Mouse (Mus musculus): ENCODE measurements around the gene Nup62. TPM values are rescaled to one million over a fixed set of nuclear protein-coding genes. Genes with fewer than 3 reads are reported as not detected.

The Nup62 gene
- 10 to 100 TPM; 21.9 to 28.9 TPM for total RNA-seq (2021)

GRCm38 (mm10) chr7:44815721-44816469 is at the start of gene Nup62, which contains the start of gene Il4i1:
Nup62 (plus strand) TSS chr7:44816088.
Il4i1 (plus strand) TSS chr7:44816387.
- DNase-seq: peak; percentile 98 to 99
- intact Hi-C loops (cut with DNase I): loop anchor here (2.0 kb wide), 1 partner anchor 65 kb away; the partner anchor contains the start of gene Zfp473

DNA sequence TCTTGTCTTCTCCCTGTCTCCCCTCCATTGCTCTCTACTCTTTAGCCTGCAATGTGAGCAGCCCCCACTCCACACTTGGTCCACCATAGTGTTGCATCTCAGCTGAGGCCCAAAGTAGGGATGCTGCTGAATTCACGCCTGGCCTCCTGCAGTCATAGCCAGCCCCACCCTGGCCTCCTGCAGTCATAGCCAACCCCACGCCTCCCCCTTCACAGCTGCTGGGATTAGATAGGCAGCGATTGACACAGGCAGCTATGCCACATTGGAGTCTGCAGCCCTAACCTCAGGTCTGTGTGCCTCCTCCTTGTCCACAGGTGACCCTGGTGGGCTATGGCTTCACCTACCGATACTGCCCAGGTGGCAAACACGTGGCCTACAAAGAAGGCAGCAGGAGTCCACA is 47.8 kb upstream of the Nup62 start:
- intact Hi-C loops (cut with DNase I): no loop called here
- no peak for DNase-seq

GRCm38 (mm10) chr7:44770046-44770578 is 45.8 kb upstream of the Nup62 start:
- DNase-seq: peak; percentile 70 to 72

GRCm38 (mm10) chr7:44772591-44773204 is 43.2 kb upstream of the Nup62 start:
- intact Hi-C loops (cut with DNase I): loop anchor here (5.0 kb wide), 1 partner anchor 40 kb away; no protein-coding TSS in a partner anchor
- DNase-seq: no peak

More at GRCm38 (mm10) chr7:44770046-44770578, 45.8 kb upstream of the Nup62 start:
- intact Hi-C loops (cut with DNase I): loop anchor here (5.0 kb wide), 1 partner anchor 42 kb away; no protein-coding TSS in a partner anchor

DNA sequence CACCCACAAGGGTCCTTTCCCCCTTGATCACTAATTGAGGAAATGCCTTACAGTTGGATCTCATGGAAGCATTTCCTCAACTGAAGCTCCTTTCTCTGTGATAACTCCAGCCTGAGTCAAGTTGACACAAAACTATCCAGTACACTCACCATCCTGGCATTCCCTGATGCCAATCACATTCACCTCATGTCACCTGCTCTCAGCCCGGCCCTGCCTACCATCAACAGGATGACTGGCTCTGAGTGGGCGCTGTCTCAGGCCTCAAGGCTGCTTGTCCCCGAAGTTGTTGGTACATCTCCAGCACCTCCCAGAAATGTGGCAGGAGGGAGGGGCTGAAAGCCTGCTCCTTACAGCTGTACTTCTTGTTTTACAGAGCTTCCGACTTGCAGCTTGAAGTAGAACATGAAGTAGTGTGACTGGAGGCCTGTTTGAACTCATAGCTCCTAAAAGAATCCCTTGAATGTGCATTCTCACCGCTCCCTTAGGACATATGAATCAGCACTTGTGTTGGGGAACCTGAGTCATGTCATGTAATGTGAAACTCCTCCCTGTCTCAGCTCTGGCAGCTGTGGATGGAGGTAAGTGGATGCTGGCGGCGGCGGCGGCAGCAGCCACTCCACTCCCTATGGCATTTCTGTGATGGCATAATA is 38.9 kb upstream of the Nup62 start:
- intact Hi-C loops (cut with DNase I): no loop called here
- no peak for DNase-seq

- intact Hi-C loops (cut with DNase I): no loop called here
- DNase-seq: no peak
These were observed 35.8 kb upstream of the Nup62 start for GRCm38 (mm10) chr7:44780101-44780500.

GRCm38 (mm10) chr7:44789531-44789930 is 26.4 kb upstream of the Nup62 start:
- intact Hi-C loops (cut with DNase I): no loop called here

DNA sequence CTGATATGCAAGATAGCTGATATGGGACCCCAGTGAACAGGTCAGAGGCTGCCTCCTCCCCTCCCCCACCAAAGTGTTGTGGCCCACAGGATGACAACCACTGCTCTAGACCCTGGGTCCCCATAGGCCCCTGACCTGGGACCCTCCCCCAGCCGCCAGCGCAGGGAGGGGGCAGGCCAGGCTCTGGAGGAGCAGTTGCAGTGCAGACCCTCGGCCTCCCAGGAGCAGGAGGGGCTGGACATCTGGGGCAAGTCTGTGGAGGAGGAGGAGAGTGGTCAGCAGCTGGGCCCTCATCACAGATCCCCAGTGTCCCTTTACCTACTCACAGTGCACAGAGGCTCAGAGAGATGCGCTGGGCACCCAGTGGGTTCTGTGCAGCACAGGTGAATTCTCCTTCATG is 25.8 kb upstream of the Nup62 start:
- DNase-seq: no peak
- intact Hi-C loops (cut with DNase I): no loop called here

More at GRCm38 (mm10) chr7:44789531-44789930, 26.4 kb upstream of the Nup62 start:
- DNase-seq: no peak

DNA sequence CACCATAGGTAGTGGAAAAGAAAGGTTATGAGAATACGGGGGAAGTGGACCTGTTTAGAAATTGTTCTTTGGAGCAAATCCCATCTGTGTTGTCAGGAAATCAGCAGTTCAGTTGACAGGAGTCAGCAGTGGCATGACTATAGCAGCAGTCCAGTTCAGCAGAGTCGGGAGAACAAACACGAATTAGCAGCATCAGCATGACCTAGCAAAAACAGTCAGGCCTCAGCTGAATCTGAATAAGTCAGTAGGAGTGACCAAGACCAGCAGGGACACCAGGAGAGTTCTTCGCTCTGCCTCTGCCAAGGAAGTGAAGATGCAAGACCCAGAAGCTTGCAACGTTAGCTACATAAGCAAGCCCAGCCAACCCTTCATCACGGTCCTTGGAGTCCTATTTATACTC is 23.1 kb upstream of the Nup62 start:
- intact Hi-C loops (cut with DNase I): no loop called here
- DNase-seq: no peak

- DNase-seq: no peak
- intact Hi-C loops (cut with DNase I): no loop called here
These were observed 7.0 kb upstream of the Nup62 start for GRCm38 (mm10) chr7:44808927-44809326.

GRCm38 (mm10) chr7:44809466-44809865 is 6.4 kb upstream of the Nup62 start:
- intact Hi-C loops (cut with DNase I): no loop called here
- no peak for DNase-seq

DNA sequence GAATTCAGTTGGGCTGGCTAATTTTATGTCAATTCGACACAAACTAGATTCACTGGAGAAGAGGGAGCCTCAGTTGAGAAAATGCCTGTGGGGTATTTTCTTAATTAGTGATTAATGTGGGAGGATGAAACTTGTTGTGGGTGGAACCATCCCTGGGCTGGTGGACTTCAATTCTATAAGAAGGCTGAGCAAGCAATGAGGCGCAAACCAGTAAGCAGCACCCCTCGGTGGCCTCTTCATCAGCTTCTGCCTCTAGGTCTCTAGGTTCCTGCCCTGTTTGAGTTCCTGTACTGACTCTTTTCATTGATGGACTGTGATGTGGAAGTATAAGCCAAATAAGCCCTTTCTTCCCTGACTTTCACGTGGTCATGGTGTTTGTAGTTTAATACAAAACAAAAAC is 5.5 kb upstream of the Nup62 start:
- intact Hi-C loops (cut with DNase I): loop anchor here (5.0 kb wide), 1 partner anchor 38 kb away; no protein-coding TSS in a partner anchor
- DNase-seq: no peak

GRCm38 (mm10) chr7:44810819-44811557 is 4.9 kb upstream of the Nup62 start:
- no peak for DNase-seq
- intact Hi-C loops (cut with DNase I): loop anchor here (5.0 kb wide), 1 partner anchor 39 kb away; no protein-coding TSS in a partner anchor

DNA sequence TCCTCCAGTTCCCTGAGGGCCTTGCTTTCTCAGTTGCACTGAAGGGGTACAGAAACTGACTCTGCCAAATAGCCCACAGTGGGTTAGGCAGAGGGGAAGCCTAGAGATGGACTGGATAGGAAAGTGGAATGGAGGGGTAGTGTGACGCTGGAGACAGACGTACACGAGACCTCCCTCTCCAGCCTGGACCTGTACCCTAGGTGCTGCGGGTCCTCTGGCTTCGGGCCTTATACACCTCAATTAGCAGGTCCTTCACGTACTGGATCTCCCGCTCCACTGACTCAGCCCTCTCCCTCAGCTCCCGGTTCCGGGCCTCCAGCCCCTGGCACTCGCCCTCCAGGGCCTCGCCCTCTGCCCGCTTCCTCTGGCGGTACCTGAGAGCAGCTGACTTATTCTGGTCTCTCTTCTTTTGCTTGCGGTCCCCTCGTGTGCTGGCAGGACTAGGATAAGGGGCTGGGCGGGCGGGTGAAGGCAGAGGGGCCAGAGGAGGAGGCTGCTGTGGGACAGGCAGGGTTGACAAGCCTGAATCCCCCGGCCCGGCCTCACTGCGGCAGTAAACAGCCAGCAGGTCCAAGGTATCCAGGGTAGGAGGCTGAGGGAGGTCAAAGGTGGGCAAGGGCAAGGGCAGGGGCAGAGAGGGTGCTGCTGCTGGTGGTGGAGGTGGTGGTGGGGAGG is 3.1 kb upstream of the Nup62 start:
- intact Hi-C loops (cut with DNase I): loop anchor here (5.0 kb wide), 1 partner anchor 40 kb away; no protein-coding TSS in a partner anchor
- no peak for DNase-seq

DNA sequence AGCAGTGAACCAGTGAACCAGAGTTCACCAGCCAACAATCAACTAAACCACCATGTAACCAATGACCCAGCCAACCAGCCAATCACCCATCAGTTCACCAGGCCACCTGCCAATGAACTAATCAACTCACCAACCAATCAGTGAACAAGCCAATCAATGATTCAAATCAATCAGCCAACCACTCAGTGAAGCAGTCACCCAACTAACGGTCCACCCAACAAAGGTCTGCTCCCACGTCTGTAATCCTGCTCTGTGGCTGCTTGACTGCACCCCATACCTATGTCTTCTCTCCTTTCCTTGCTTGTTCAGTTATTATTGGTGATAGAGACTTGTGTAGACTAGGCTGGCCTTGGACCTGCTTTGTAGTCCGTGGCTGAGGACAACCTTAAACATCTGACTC is 1.9 kb upstream of the Nup62 start:
- intact Hi-C loops (cut with DNase I): loop anchor here (2.0 to 5.0 kb wide), 2 partner anchors 42 to 63 kb away; partner anchors contain the start of gene Zfp473
- no peak for DNase-seq

DNA sequence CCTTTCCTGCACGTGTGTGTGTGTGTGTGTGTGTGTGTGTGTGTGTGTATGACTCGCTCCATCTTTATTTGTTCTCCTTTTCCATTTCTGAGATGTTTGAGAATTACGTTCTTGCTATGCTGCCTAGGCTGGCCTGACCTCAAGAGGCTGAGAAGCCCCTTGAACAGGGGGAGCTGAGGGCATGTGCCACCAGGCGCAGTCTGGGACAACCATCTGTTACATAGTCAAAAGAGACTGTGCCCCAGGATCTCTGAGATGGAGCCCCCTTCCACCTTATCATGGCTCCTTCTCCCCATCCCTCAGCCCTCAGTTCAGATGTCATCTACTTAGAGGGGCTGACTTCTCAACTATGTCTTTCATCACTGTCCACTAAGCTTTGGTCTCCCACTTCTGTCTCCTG is 1.5 kb upstream of the Nup62 start:
- intact Hi-C loops (cut with DNase I): loop anchor here (2.0 to 5.0 kb wide), 2 partner anchors 42 to 64 kb away; partner anchors contain the start of gene Zfp473
- no peak for DNase-seq

DNA sequence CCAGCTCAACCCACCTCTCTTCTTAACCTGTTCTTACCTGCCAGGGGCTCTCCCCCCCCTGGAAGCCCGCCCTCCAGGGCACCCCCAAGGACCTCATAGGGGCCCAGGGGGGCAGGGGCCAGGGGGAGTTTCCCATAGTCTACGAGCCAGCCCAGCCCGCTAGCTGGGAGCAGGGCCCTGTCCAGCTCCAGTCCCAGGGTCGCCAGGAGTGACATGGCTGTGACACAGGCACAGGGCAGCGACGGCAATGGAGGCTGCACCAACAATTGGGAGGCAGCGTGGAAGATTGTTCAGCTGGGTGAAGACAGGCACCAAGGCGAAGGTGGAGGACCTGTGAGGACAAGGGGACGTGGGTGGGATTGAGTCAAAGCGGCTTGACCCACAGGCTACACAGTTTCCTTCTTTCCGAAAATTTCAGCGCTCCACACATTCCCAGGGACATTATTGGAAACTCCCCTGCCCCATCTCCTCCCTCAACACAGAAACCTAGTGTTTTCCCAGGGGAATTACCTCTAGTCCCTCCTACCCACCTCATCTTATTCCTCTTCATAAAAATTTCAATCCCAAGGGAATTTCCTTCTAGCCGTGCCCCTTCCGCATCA is 835 bp upstream of the Nup62 start:
- intact Hi-C loops (cut with DNase I): loop anchor here (2.0 to 5.0 kb wide), 2 partner anchors 43 to 64 kb away; partner anchors contain the start of gene Zfp473
- DNase-seq: no peak

- peak; percentile 68 to 81 for DNase-seq
- intact Hi-C loops (cut with DNase I): no loop called here
These were observed 658 bp downstream of the Nup62 start, which contains the start of gene Atf5 for GRCm38 (mm10) chr7:44816470-44817021. Atf5 (minus strand) TSS chr7:44816658.

- intact Hi-C loops (cut with DNase I): no loop called here
- no peak for DNase-seq
These were observed 1.6 kb downstream of the Nup62 start for GRCm38 (mm10) chr7:44817441-44817840.
